Mouse (Mus musculus): Measurements from ENCODE around the gene Impdh1. TPM values are rescaled to one million over a fixed set of nuclear protein-coding genes. Genes with fewer than 3 reads are reported as not detected.

The Impdh1 gene
- polyA plus RNA-seq (2015; fragmentation: Nextera tagmentation; extraction: Ambion mirVana), result 49.9 and 51.7 TPM in 2 replicates

- peak within 1 kb of the TSS; percentile 99 for H3K4me2 ChIP-seq (replicated peaks)
- no peaks in the 10 kb centered on the region for H3K36me3 ChIP-seq
- H3K27ac ChIP-seq, result no peak within 1 kb of the TSS
- H3K4me3 ChIP-seq, result peak within 1 kb of the TSS; percentile 69
- ATAC-seq (ENCODE audit: low FRiP score, low read depth), result peak; percentile 69
- H3K9me3 ChIP-seq, result no peaks in the 10 kb centered on the region
- H3K27me3 ChIP-seq, result peaks cover 28% of the 10 kb centered on the region
- peak within 1 kb of the TSS; percentile 70 for H3K9ac ChIP-seq
- WGBS, result under 1% methylated on average over 56 of the region's 56 CpGs
- peaks cover 34% of the 10 kb centered on the region for H3K4me1 ChIP-seq
Measured at GRCm38 (mm10) chr6:29215881-29216501, at the start of gene Impdh1. TSS of gene Impdh1 (minus strand) at chr6:29216364.

DNA sequence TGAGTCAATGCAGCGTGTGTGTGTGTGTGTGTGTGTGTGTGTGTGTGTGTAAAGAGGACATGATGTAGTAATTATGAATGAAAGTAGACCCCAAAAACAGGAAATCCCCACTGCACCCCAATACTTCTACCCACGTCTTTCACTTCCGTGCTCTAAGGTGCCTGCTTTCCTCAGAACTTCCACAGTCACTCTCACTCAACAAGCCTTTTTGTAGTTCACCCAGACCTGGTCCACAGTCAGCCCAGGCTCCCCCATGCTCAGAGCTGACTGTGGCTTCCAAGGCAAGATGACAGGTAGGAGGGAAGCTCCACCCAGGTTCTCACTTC lies 48.3 kb upstream of the Impdh1 start:
- Histone ChIP-seq H3K9me3 (no peaks in the 10 kb centered on the region), H3K4me1 (no peaks in the 10 kb centered on the region), H3K9ac (no peak overlapping the region), H3K4me3 (no peak overlapping the region), H3K27ac (no peak overlapping the region), H3K36me3 (no peaks in the 10 kb centered on the region), H3K27me3 (no peaks in the 10 kb centered on the region), H3K4me2 (replicated peaks) (no peak overlapping the region)
- no peak for ATAC-seq (ENCODE audit: low FRiP score, low read depth)
- WGBS, result 88% methylated on average over 3 of the region's 3 CpGs

DNA sequence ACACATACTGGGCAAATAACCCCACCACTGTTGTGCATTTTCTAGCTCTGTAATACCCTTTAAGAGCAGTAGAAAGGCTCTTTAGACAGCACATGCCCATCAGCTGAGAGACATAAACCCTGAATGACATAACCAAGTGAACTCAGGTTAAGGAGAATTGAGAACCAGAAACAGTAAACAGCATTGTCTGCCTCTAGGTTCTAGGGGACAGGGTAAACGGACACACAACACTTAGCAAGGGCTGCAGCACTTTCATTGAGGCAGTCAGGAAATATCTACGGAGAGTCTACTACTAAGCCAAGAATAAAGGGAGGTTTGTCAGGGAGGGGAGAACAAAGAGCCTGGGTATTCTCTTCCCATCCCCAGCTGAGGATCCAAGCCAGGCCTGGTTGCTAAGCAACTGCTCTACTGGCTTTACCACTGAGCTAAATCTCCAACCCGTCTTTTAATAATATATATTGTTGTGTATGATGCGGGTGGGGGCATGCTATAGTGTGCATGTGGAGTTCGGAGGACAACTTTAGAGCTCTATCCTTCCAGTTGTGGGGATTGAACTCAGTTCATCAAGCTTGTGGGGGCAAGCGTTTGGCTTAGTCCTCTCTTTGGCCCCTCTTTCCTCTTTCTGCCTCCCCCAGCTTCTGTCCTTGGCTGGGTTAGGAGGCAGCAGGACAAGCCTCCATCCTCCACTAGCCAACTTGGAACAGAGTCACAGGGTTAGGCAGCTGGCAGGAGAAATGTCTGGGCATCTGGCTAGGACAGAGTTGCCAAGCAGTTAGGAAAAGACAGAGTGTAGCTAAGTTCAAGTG lies 47.7 kb upstream of the Impdh1 start:
- Histone ChIP-seq H3K4me3 (no peak overlapping the region), H3K4me1 (no peaks in the 10 kb centered on the region), H3K36me3 (no peaks in the 10 kb centered on the region), H3K9me3 (no peaks in the 10 kb centered on the region), H3K9ac (no peak overlapping the region), H3K27ac (no peak overlapping the region), H3K27me3 (no peaks in the 10 kb centered on the region), H3K4me2 (replicated peaks) (no peak overlapping the region)
- ATAC-seq (ENCODE audit: low FRiP score, low read depth), result no peak
- WGBS, result 68% methylated on average over 6 of the region's 6 CpGs

- H3K36me3 ChIP-seq, result no peaks in the 10 kb centered on the region
- H3K4me1 ChIP-seq, result no peaks in the 10 kb centered on the region
- 76% methylated on average over 5 of the region's 5 CpGs for WGBS
- no peaks in the 10 kb centered on the region for H3K9me3 ChIP-seq
- no peaks in the 10 kb centered on the region for H3K27me3 ChIP-seq
- ATAC-seq (ENCODE audit: low FRiP score, low read depth), result no peak
- H3K4me2 ChIP-seq (replicated peaks), result no peak overlapping the region
- H3K9ac ChIP-seq, result no peak overlapping the region
- no peak overlapping the region for H3K4me3 ChIP-seq
- H3K27ac ChIP-seq, result no peak overlapping the region
Measured at GRCm38 (mm10) chr6:29261831-29262230, 45.7 kb upstream of the Impdh1 start.

GRCm38 (mm10) chr6:29259418-29259817 lies 43.3 kb upstream of the Impdh1 start:
- H3K4me1 ChIP-seq, result no peaks in the 10 kb centered on the region
- no peak overlapping the region for H3K4me3 ChIP-seq
- no peaks in the 10 kb centered on the region for H3K9me3 ChIP-seq
- 79% methylated on average over 1 of the region's 1 CpGs for WGBS
- no peak overlapping the region for H3K9ac ChIP-seq
- no peaks in the 10 kb centered on the region for H3K36me3 ChIP-seq
- ATAC-seq (ENCODE audit: low FRiP score, low read depth), result no peak
- H3K27me3 ChIP-seq, result no peaks in the 10 kb centered on the region
- H3K27ac ChIP-seq, result no peak overlapping the region
- H3K4me2 ChIP-seq (replicated peaks), result no peak overlapping the region

- no peaks in the 10 kb centered on the region for H3K4me1 ChIP-seq
- no peak overlapping the region for H3K27ac ChIP-seq
- H3K27me3 ChIP-seq, result 0 out of 2 replicates have a peak, but pooled peaks cover 7% of the 10 kb centered on the region
- 47% methylated on average over 4 of the region's 4 CpGs for WGBS
- H3K4me2 ChIP-seq (replicated peaks), result no peak overlapping the region
- no peaks in the 10 kb centered on the region for H3K36me3 ChIP-seq
- H3K4me3 ChIP-seq, result no peak overlapping the region
- no peaks in the 10 kb centered on the region for H3K9me3 ChIP-seq
- no peak for ATAC-seq (ENCODE audit: low FRiP score, low read depth)
- H3K9ac ChIP-seq, result no peak overlapping the region
Measured at GRCm38 (mm10) chr6:29247072-29247471, 30.9 kb upstream of the Impdh1 start.

GRCm38 (mm10) chr6:29246585-29246984 lies 30.4 kb upstream of the Impdh1 start:
- H3K4me2 ChIP-seq (replicated peaks), result no peak overlapping the region
- no peak overlapping the region for H3K27ac ChIP-seq
- no peaks in the 10 kb centered on the region for H3K9me3 ChIP-seq
- H3K4me3 ChIP-seq, result no peak overlapping the region
- no peaks in the 10 kb centered on the region for H3K4me1 ChIP-seq
- no peaks in the 10 kb centered on the region for H3K36me3 ChIP-seq
- no peak overlapping the region for H3K9ac ChIP-seq
- H3K27me3 ChIP-seq, result 0 out of 2 replicates have a peak, but pooled peaks cover 7% of the 10 kb centered on the region
- ATAC-seq (ENCODE audit: low FRiP score, low read depth), result no peak
- WGBS, result 63% methylated on average over 5 of the region's 5 CpGs

GRCm38 (mm10) chr6:29246183-29246582 lies 30.0 kb upstream of the Impdh1 start:
- Histone ChIP-seq H3K9me3 (no peaks in the 10 kb centered on the region), H3K4me3 (no peak overlapping the region), H3K4me2 (replicated peaks) (no peak overlapping the region), H3K27ac (no peak overlapping the region), H3K36me3 (no peaks in the 10 kb centered on the region), H3K27me3 (0 out of 2 replicates have a peak, but pooled peaks cover 7% of the 10 kb centered on the region), H3K4me1 (no peaks in the 10 kb centered on the region), H3K9ac (no peak overlapping the region)
- 81% methylated on average over 3 of the region's 3 CpGs for WGBS
- no peak for ATAC-seq (ENCODE audit: low FRiP score, low read depth)

GRCm38 (mm10) chr6:29245272-29246120 lies 29.3 kb upstream of the Impdh1 start:
- H3K9me3 ChIP-seq, result no peaks in the 10 kb centered on the region
- H3K27ac ChIP-seq, result no peak overlapping the region
- no peak overlapping the region for H3K9ac ChIP-seq
- 0 out of 2 replicates have a peak, but pooled peaks cover 7% of the 10 kb centered on the region for H3K27me3 ChIP-seq
- H3K36me3 ChIP-seq, result no peaks in the 10 kb centered on the region
- H3K4me3 ChIP-seq, result no peak overlapping the region
- no peaks in the 10 kb centered on the region for H3K4me1 ChIP-seq
- H3K4me2 ChIP-seq (replicated peaks), result no peak overlapping the region
- ATAC-seq (ENCODE audit: low FRiP score, low read depth), result no peak
- WGBS, result 72% methylated on average over 14 of the region's 14 CpGs

GRCm38 (mm10) chr6:29242265-29242664 lies 26.1 kb upstream of the Impdh1 start:
- ATAC-seq (ENCODE audit: low FRiP score, low read depth), result no peak
- Histone ChIP-seq H3K4me2 (replicated peaks) (no peak overlapping the region), H3K4me3 (no peak overlapping the region), H3K9ac (no peak overlapping the region), H3K4me1 (no peaks in the 10 kb centered on the region), H3K27me3 (0 out of 2 replicates have a peak, but pooled peaks cover 7% of the 10 kb centered on the region), H3K36me3 (no peaks in the 10 kb centered on the region), H3K27ac (no peak overlapping the region), H3K9me3 (no peaks in the 10 kb centered on the region)
- WGBS, result 60% methylated on average over 1 of the region's 1 CpGs

GRCm38 (mm10) chr6:29241697-29242096 lies 25.5 kb upstream of the Impdh1 start:
- Histone ChIP-seq H3K27ac (no peak overlapping the region), H3K27me3 (0 out of 2 replicates have a peak, but pooled peaks cover 4% of the 10 kb centered on the region), H3K4me1 (no peaks in the 10 kb centered on the region), H3K4me3 (no peak overlapping the region), H3K9me3 (no peaks in the 10 kb centered on the region), H3K36me3 (no peaks in the 10 kb centered on the region), H3K4me2 (replicated peaks) (no peak overlapping the region), H3K9ac (no peak overlapping the region)
- WGBS, result 41% methylated on average over 2 of the region's 2 CpGs
- no peak for ATAC-seq (ENCODE audit: low FRiP score, low read depth)

GRCm38 (mm10) chr6:29240806-29241205 lies 24.6 kb upstream of the Impdh1 start:
- 45% methylated on average over 2 of the region's 2 CpGs for WGBS
- no peaks in the 10 kb centered on the region for H3K27me3 ChIP-seq
- H3K9me3 ChIP-seq, result no peaks in the 10 kb centered on the region
- ATAC-seq (ENCODE audit: low FRiP score, low read depth), result no peak
- H3K4me2 ChIP-seq (replicated peaks), result no peak overlapping the region
- no peak overlapping the region for H3K27ac ChIP-seq
- H3K9ac ChIP-seq, result no peak overlapping the region
- H3K36me3 ChIP-seq, result no peaks in the 10 kb centered on the region
- H3K4me1 ChIP-seq, result no peaks in the 10 kb centered on the region
- H3K4me3 ChIP-seq, result no peak overlapping the region

Measured in limb, embryonic 13.5 days (tissue).